Mouse (Mus musculus): Measurements from ENCODE around the gene Aplnr. TPM values are rescaled to one million over a fixed set of nuclear protein-coding genes. Genes with fewer than 3 reads are reported as not detected.

Gene Aplnr
- total RNA-seq, 1 experiment from 2014 or later: 97.3 TPM

DNA sequence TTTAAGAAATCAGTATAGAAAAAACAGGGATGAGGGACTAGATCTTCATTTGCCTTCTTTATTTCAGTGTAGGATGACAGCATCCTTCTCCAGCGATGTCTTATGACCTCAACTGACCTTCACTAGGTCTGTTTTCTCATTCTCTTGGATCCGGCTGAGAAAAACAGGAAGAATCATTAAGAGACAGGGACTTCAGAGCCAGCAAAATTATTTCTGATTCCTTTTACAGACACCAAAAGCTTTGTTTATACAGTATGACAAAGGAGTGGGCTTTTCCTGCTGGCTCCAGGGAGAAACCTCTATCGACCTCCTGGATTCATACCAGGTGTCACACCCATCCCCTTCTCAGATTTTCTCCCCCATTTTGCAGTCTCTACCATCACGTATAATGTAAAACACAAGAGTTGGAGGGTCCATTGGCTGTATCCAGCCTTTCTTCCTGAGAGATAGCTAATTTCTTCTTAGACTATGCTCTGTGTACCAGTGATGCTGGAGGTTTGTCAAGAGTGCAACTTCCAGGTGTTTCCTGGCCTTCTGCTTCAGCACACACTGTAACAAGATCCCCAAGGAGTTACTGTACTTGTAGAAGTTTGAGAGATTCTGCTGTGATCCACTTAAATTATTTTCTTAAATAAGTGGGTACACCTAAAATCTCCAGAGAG is 42.2 kb downstream of the Aplnr start:
- DNase-seq: no peak

DNA sequence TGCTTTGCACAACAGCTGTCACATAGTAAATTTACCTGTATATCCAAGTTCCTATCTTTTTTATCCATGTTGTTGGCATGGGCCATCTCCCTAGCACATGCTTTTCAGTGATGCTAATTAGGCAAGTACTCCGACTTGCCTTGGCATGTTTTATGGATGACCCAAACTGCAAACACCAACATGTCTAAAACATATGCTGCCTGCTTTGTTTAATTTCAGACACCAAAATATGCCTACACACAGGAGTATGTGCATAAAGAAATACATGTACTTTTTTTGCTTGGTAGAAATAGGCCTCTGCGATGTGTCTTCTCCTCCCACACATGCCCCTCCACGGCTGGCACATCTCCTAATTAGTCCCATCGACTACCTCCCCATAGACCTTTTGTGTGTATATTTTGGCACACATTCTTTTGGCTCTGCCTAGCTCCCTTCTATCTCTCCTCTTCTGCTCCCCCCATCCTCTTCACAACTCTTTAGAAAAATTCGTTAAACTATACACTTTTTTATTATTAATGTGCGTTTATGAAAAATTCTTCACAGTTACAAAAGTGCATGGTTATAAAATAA is 51.6 kb downstream of the Aplnr start:
- no peak for DNase-seq

Other genes with a start within 250 kb of the Aplnr start
- 1.6 and 2.6 TPM in 2 replicates for gene Rtn4rl2, start 249.5 kb upstream of the Aplnr start, total RNA-seq (2021)
- 62.5 and 91.7 TPM in 2 replicates for gene Slc43a3, start 199.6 kb upstream of the Aplnr start, total RNA-seq (2021)
- 6.3 TPM in 1 of 2 replicates, not detected in the other for gene Prg2, start 155.8 kb upstream of the Aplnr start, total RNA-seq (2021)
- not detected in 2 replicates for gene Prg3, start 148.0 kb upstream of the Aplnr start, total RNA-seq (2021)
- 115 and 123 TPM in 2 replicates for gene Ssrp1, start 99.0 kb upstream of the Aplnr start, total RNA-seq (2021)
- 0.59 and 0.60 TPM in 2 replicates for gene P2rx3, start 98.8 kb upstream of the Aplnr start, total RNA-seq (2021)
- gene Tnks1bp1, start 88.2 kb upstream of the Aplnr start, total RNA-seq (2021): 111 and 120 TPM in 2 replicates
- 17.5 and 21.2 TPM in 2 replicates for gene Lrrc55, start 61.0 kb downstream of the Aplnr start, total RNA-seq (2021)
- gene Olfr987, start 203.1 kb downstream of the Aplnr start, total RNA-seq (2021): not detected in 2 replicates
- not detected in 2 replicates for gene Olfr988, start 227.0 kb downstream of the Aplnr start, total RNA-seq (2021)

All from adrenal gland, postnatal 14 days (tissue).